Mouse (Mus musculus) heart, postnatal 10 days (tissue): ENCODE measurements around the gene Spc24. TPM values are rescaled to one million over a fixed set of nuclear protein-coding genes. Genes with fewer than 3 reads are reported as not detected.
A peak's percentile ranks its signal among the peaks of the same experiment; 100 is the strongest.
"Not testable (repeated sequence)": the region's sequence is repeated elsewhere in the genome, so short reads cannot be mapped to it uniquely, and the experiment has no call there.

Source experiments
- DNase-seq, 2 experiments: peaks; one replicate each; pipeline ENCODE4 v3.0.0; 2021
- intact Hi-C: fragments of 180-260 bp; cut with DNase I; formaldehyde crosslinking; loops from one replicate; pipeline ENCODE4 v1.15.1; 2025
- total RNA-seq, 2 experiments: library from RNA; stranded (reverse); gene quantifications; 2 replicates each; pipeline ENCODE4 v1.2.3; 2021

Gene Spc24
- total RNA-seq, 2 experiments from 2014 or later = 11.9 to 14.5 TPM

GRCm38 (mm10) chr9:21786906-21787305 is 26.8 kb upstream of the Spc24 start:
- intact Hi-C loops = loop anchor here (2.0 to 5.0 kb wide), 2 partner anchors 18 to 85 kb away; no protein-coding TSS in a partner anchor
- DNase-seq = peak; percentile 70 to 79

- intact Hi-C loops = loop anchor here (2.0 to 5.0 kb wide), 2 partner anchors 18 to 86 kb away; no protein-coding TSS in a partner anchor
Measured at GRCm38 (mm10) chr9:21786309-21786708, 26.2 kb upstream of the Spc24 start.

GRCm38 (mm10) chr9:21784517-21785307 is 24.6 kb upstream of the Spc24 start:
- no peak for DNase-seq
- intact Hi-C loops = loop anchor here (5.0 kb wide), 1 partner anchor 88 kb away; no protein-coding TSS in a partner anchor

More at GRCm38 (mm10) chr9:21786309-21786708, 26.2 kb upstream of the Spc24 start:
- not testable (repeated sequence) for DNase-seq

GRCm38 (mm10) chr9:21781657-21782468 is 21.8 kb upstream of the Spc24 start:
- intact Hi-C loops = no loop called here
- DNase-seq = peak; percentile 71 to 72

- intact Hi-C loops = no loop called here
- DNase-seq = no peak
Measured at GRCm38 (mm10) chr9:21777726-21778125, 17.6 kb upstream of the Spc24 start.

GRCm38 (mm10) chr9:21774353-21774752 is 14.2 kb upstream of the Spc24 start:
- no peak for DNase-seq
- intact Hi-C loops = no loop called here

- DNase-seq, intact Hi-C loops: not testable (repeated sequence)
Measured at GRCm38 (mm10) chr9:21773396-21773795, 13.3 kb upstream of the Spc24 start.

- DNase-seq = peak; percentile 71 to 77
- intact Hi-C loops = no loop called here
Measured at GRCm38 (mm10) chr9:21769558-21770183, 9.6 kb upstream of the Spc24 start.

- peak; percentile 75 for DNase-seq
- intact Hi-C loops = no loop called here
Measured at GRCm38 (mm10) chr9:21768511-21769411, 8.7 kb upstream of the Spc24 start.

- intact Hi-C loops = no loop called here
- peak; percentile 81 to 84 for DNase-seq
Measured at GRCm38 (mm10) chr9:21767896-21768295, 7.8 kb upstream of the Spc24 start.

GRCm38 (mm10) chr9:21764084-21764999 is 4.2 kb upstream of the Spc24 start:
- no peak for DNase-seq

GRCm38 (mm10) chr9:21762135-21762534 is 2.0 kb upstream of the Spc24 start:
- DNase-seq = peak in 1 of 2 experiments; percentile 34
- intact Hi-C loops = no loop called here

More at GRCm38 (mm10) chr9:21764084-21764999, 4.2 kb upstream of the Spc24 start:
- intact Hi-C loops = no loop called here

- no peak for DNase-seq
- intact Hi-C loops = no loop called here
Measured at GRCm38 (mm10) chr9:21759718-21760117, 385 bp downstream of the Spc24 start.

- DNase-seq = no peak
Measured at GRCm38 (mm10) chr9:21758576-21759529, 1.2 kb downstream of the Spc24 start.

GRCm38 (mm10) chr9:21754516-21755321 is 5.4 kb downstream of the Spc24 start:
- intact Hi-C loops = no loop called here
- peak; percentile 45 to 58 for DNase-seq

More at GRCm38 (mm10) chr9:21758576-21759529, 1.2 kb downstream of the Spc24 start:
- intact Hi-C loops = no loop called here

- intact Hi-C loops = no loop called here
- DNase-seq = peak; percentile 90 to 93
Measured at GRCm38 (mm10) chr9:21754003-21754402, 6.1 kb downstream of the Spc24 start.
